Mouse (Mus musculus) heart, embryonic 10.5 days (tissue): ENCODE data around the gene Dnah14. TPM values are rescaled to one million over a fixed set of nuclear protein-coding genes. Genes with fewer than 3 reads are reported as not detected.

Experiments used
- DNase-seq: peaks from one replicate; pipeline ENCODE4 v3.0.0-alpha.2; 2017; ENCODE audit warnings: low spot score
- H3K27ac ChIP-seq: fragments of 300-500 bp; sonication (generic); 2 replicates; pipeline ENCODE4 v1.5.1; 2016; ENCODE audit warnings: mild to moderate bottlenecking
- H3K27me3 ChIP-seq: fragments of 300-500 bp; sonication (generic); 2 replicates; pipeline ENCODE4 v1.6.1; 2016; ENCODE audit warnings: mild to moderate bottlenecking; ENCODE audit not compliant: poor library complexity, insufficient read depth, severe bottlenecking
- H3K36me3 ChIP-seq: fragments of 300-500 bp; sonication (generic); 2 replicates; pipeline ENCODE4 v1.6.1; 2016; ENCODE audit warnings: mild to moderate bottlenecking, moderate library complexity
- H3K4me1 ChIP-seq: fragments of 300-500 bp; sonication (generic); 2 replicates; pipeline ENCODE4 v1.6.1; 2016; ENCODE audit warnings: mild to moderate bottlenecking
- H3K4me3 ChIP-seq: fragments of 300-500 bp; sonication (generic); 2 replicates; pipeline ENCODE4 v1.5.1; 2016; ENCODE audit warnings: mild to moderate bottlenecking, moderate library complexity
- H3K9me3 ChIP-seq: fragments of 300-500 bp; sonication (generic); 2 replicates; pipeline ENCODE4 v1.6.1; 2016; ENCODE audit warnings: mild to moderate bottlenecking, moderate library complexity
- WGBS: fragments of 180-500 bp; shearing (Covaris S2); methylation state at CpG from one replicate; pipeline ENCODE4 v1.1.7; 2016; 5-methylcytosine and 5-hydroxymethylcytosine counted together
- polyA plus RNA-seq: library from polyadenylated mRNA; unstranded; fragments of >200 nt; fragmentation: Nextera tagmentation; extraction: Ambion mirVana; gene quantifications from 2 replicates; pipeline ENCODE4 v1.2.1, GENCODE M21; 2016

The Dnah14 gene
- polyA plus RNA-seq, 1 experiment from 2014 or later, result 0.92 TPM

- Histone ChIP-seq H3K4me1 (peaks cover 5% of the 10 kb centered on the region; the same call in 1 of the 2 replicates), H3K27ac (no peak overlapping the region), H3K4me3 (no peak overlapping the region), H3K36me3 (no peaks in the 10 kb centered on the region), H3K9me3 (no peaks in the 10 kb centered on the region), H3K27me3 (no peaks in the 10 kb centered on the region)
- no peak for DNase-seq
- 67% methylated on average over 6 of the region's 6 CpGs for WGBS
These were observed 51.9 kb downstream of the Dnah14 start for GRCm38 (mm10) chr1:181628276-181628675.

- Histone ChIP-seq H3K9me3 (no peaks in the 10 kb centered on the region), H3K36me3 (no peaks in the 10 kb centered on the region), H3K4me1 (no peaks in the 10 kb centered on the region), H3K4me3 (no peak overlapping the region), H3K27me3 (no peaks in the 10 kb centered on the region), H3K27ac (no peak overlapping the region)
- WGBS, result 75% methylated on average over 4 of the region's 4 CpGs
- DNase-seq, result no peak
These were observed 55.0 kb downstream of the Dnah14 start for GRCm38 (mm10) chr1:181631371-181631770.

DNA sequence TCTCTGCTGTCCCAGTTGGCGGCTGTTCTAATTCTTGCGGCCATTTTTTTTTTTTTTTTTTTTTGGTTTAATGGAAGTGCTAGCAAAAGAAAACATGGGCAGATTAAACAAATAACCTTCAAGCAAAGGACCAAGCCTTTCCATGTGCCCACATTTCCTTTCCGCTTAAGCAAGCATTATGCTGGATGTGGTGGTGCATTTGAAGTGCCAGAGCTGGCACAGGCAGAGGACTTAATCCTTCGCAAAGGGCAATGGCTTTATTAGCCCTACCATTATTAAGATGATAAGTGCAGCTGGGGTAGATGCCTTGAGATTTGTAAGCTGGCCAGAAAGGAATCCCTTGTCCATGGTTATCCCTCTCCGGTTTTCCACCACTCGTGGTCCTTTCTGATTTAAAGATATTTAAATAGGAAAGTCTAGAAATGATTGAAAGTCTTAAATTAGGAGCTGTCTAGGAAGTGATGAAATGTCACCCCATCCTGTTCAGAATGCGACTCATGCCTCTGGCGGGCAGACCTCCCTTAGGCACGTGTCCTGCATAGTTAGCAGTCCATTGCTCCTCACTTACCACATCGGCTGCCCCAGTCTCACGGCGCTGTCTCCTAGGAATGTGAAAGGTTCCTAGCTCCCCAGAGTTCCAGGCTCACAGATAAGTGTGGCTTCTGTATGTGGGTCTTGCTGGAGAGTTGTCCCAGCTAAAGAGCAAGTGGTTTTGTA, 61.8 kb downstream of the Dnah14 start:
- 0 out of 2 replicates have a peak, but pooled peaks cover 6% of the 10 kb centered on the region for H3K4me1 ChIP-seq

GRCm38 (mm10) chr1:181640383-181640782, 64.0 kb downstream of the Dnah14 start:
- Histone ChIP-seq H3K4me1 (0 out of 2 replicates have a peak, but pooled peaks cover 6% of the 10 kb centered on the region), H3K27ac (no peak overlapping the region), H3K4me3 (no peak overlapping the region), H3K27me3 (no peaks in the 10 kb centered on the region), H3K36me3 (no peaks in the 10 kb centered on the region), H3K9me3 (no peaks in the 10 kb centered on the region)
- DNase-seq, result no peak
- 76% methylated on average over 2 of the region's 2 CpGs for WGBS

More for the DNA sequence above, 61.8 kb downstream of the Dnah14 start:
- no peaks in the 10 kb centered on the region for H3K27me3 ChIP-seq
- no peak overlapping the region for H3K4me3 ChIP-seq
- no peak overlapping the region for H3K27ac ChIP-seq
- WGBS, result 62% methylated on average over 12 of the region's 12 CpGs
- no peaks in the 10 kb centered on the region for H3K9me3 ChIP-seq
- no peak for DNase-seq
- H3K36me3 ChIP-seq, result no peaks in the 10 kb centered on the region

DNA sequence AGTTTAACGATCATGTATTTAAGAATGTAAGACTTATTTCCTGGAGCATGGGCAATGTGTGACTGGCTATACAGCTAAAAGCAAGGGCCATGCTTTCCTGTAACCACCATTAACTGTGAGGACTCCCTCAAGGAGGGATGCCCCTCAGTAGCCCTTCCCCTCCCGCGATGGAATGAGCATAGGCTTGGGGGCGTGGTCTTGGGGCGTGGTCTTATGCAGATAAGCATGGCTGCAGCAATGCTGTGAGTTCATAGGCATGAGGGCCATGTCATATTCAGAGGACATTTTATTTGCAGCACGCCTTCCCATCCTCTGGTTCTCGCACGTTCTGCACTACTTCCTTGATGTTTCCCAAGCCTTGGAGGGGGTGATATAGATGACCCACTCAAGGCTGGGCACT, 71.1 kb downstream of the Dnah14 start:
- Histone ChIP-seq H3K27me3 (no peaks in the 10 kb centered on the region), H3K4me1 (no peaks in the 10 kb centered on the region), H3K9me3 (no peaks in the 10 kb centered on the region), H3K4me3 (no peak overlapping the region), H3K27ac (no peak overlapping the region), H3K36me3 (no peaks in the 10 kb centered on the region)
- no peak for DNase-seq
- 52% methylated on average over 8 of the region's 8 CpGs for WGBS

DNA sequence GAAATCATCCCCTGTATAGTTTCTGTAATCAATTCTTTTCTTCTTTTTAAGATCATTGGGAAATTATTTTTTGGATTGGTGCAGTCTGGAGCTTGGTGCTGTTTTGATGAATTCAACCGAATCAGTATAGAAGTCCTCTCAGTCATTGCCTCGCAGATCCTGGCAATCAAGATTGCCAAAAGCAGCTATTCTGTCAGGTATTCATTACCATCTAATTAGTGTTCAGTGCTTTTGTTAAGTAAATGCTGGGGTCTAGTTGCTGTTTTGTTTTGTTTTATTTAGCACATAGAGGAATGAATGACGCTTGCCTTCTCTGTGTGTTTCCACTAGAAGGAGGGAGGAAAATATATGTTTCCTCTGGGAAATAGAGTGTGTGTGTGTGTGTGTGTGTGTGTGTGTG, 77.1 kb downstream of the Dnah14 start:
- no peak for DNase-seq
- WGBS, result 66% methylated on average over 3 of the region's 3 CpGs
- no peaks in the 10 kb centered on the region for H3K9me3 ChIP-seq
- H3K36me3 ChIP-seq, result no peaks in the 10 kb centered on the region
- H3K27ac ChIP-seq, result no peak overlapping the region
- no peaks in the 10 kb centered on the region for H3K4me1 ChIP-seq
- H3K27me3 ChIP-seq, result no peaks in the 10 kb centered on the region
- no peak overlapping the region for H3K4me3 ChIP-seq

DNA sequence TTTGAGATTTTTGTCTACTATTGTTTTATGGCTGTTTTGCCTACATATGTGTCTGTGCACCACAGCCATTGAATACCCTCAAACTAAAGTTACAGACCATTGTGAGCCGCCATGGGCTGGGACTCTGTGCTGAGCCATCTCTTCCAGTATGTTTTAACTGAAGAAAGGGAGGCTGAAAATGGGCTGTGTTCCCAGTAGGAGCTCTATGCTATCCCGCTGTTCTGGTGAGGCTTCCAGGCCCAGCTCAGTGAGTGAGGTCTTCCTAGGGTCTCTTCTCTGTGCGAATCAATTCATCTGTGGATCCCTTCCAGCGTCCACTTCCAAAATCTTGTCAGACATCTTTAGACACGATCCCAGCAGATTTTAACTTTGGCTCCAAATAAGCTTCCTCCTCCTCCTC, 80.1 kb downstream of the Dnah14 start:
- Histone ChIP-seq H3K36me3 (no peaks in the 10 kb centered on the region), H3K4me1 (no peaks in the 10 kb centered on the region), H3K4me3 (no peak overlapping the region), H3K27ac (no peak overlapping the region), H3K9me3 (no peaks in the 10 kb centered on the region), H3K27me3 (no peaks in the 10 kb centered on the region)
- WGBS, result 84% methylated on average over 5 of the region's 5 CpGs
- no peak for DNase-seq

- no peaks in the 10 kb centered on the region for H3K4me1 ChIP-seq
- no peaks in the 10 kb centered on the region for H3K36me3 ChIP-seq
- no peak overlapping the region for H3K4me3 ChIP-seq
- no peaks in the 10 kb centered on the region for H3K27me3 ChIP-seq
- no peaks in the 10 kb centered on the region for H3K9me3 ChIP-seq
- no peak for DNase-seq
- H3K27ac ChIP-seq, result no peak overlapping the region
- 48% methylated on average over 4 of the region's 4 CpGs for WGBS
These were observed 90.4 kb downstream of the Dnah14 start for GRCm38 (mm10) chr1:181666801-181667200.

GRCm38 (mm10) chr1:181694729-181695498, 118.6 kb downstream of the Dnah14 start:
- WGBS, result 73% methylated on average over 5 of the region's 5 CpGs
- Histone ChIP-seq H3K9me3 (no peaks in the 10 kb centered on the region), H3K36me3 (no peaks in the 10 kb centered on the region), H3K4me1 (no peaks in the 10 kb centered on the region), H3K4me3 (no peak overlapping the region), H3K27me3 (no peaks in the 10 kb centered on the region), H3K27ac (no peak overlapping the region)
- no peak for DNase-seq

DNA sequence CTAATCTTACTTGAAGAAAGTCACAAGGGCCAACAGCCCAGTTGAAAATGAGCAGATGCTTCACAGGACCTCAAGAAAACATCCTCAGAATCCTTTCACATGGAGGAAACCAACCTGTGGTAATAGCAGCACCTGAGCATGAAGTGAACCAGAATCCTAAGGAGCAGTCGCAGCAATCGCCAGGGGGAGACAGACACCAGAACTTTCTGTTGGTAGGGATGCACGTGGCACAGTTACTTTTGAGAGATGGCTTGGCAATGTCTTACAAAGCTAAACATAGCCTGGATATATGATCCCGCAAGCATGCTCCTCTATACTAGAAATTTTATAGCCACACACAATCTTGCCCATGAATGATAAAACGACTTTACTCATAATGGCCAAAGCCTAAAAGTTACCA, 152.3 kb downstream of the Dnah14 start:
- H3K27ac ChIP-seq, result no peak overlapping the region
- 58% methylated on average over 5 of the region's 5 CpGs for WGBS

GRCm38 (mm10) chr1:181733517-181733916, 157.2 kb downstream of the Dnah14 start:
- H3K27me3 ChIP-seq, result no peaks in the 10 kb centered on the region
- 75% methylated on average over 5 of the region's 5 CpGs for WGBS
- no peak overlapping the region for H3K27ac ChIP-seq
- no peaks in the 10 kb centered on the region for H3K36me3 ChIP-seq
- no peaks in the 10 kb centered on the region for H3K9me3 ChIP-seq
- H3K4me3 ChIP-seq, result no peak overlapping the region
- no peak for DNase-seq
- H3K4me1 ChIP-seq, result no peaks in the 10 kb centered on the region

More for the DNA sequence above, 152.3 kb downstream of the Dnah14 start:
- Histone ChIP-seq H3K27me3 (no peaks in the 10 kb centered on the region), H3K4me1 (no peaks in the 10 kb centered on the region), H3K36me3 (no peaks in the 10 kb centered on the region), H3K4me3 (no peak overlapping the region), H3K9me3 (no peaks in the 10 kb centered on the region)
- DNase-seq, result no peak

DNA sequence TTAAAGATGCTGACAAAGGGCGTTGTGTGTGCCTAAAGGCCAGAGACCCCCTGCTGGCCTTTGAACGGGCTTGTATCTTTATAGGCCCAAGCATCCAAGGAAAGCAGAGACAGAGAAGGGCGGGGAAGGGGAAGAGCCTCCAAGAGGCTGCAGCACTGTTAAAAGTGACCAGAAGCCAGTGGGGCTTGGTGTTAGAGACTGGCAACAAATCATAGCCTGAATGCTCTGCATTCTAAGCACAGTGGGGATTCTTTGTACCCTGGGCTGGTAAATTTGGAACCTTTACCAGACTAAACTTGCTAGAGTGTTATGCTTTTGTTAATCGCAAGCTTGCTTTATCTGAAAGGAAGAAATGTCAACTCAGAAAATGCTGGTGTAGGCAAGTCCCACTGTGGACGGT, 163.9 kb downstream of the Dnah14 start:
- Histone ChIP-seq H3K36me3 (no peaks in the 10 kb centered on the region), H3K27me3 (no peaks in the 10 kb centered on the region), H3K9me3 (no peaks in the 10 kb centered on the region), H3K4me3 (no peak overlapping the region), H3K4me1 (no peaks in the 10 kb centered on the region), H3K27ac (no peak overlapping the region)
- WGBS, result 75% methylated on average over 5 of the region's 5 CpGs
- no peak for DNase-seq

GRCm38 (mm10) chr1:181742251-181742885, 166.0 kb downstream of the Dnah14 start:
- no peak overlapping the region for H3K4me3 ChIP-seq
- no peaks in the 10 kb centered on the region for H3K27me3 ChIP-seq
- H3K9me3 ChIP-seq, result no peaks in the 10 kb centered on the region
- no peaks in the 10 kb centered on the region for H3K36me3 ChIP-seq
- WGBS, result 72% methylated on average over 4 of the region's 4 CpGs
- H3K4me1 ChIP-seq, result no peaks in the 10 kb centered on the region
- H3K27ac ChIP-seq, result no peak overlapping the region
- no peak for DNase-seq
